Mouse (Mus musculus) left cerebral cortex, adult 18-20 months (tissue): ENCODE results near the gene Aff1. TPM values are rescaled to one million over a fixed set of nuclear protein-coding genes. Genes with fewer than 3 reads are reported as not detected.

Experiments used
- DNase-seq, 2 experiments: peaks; one replicate each; pipeline ENCODE4 v3.0.0; 2021 to 2022; ENCODE audit warnings: low spot score in 2 of 2, mixed read lengths in 1 of 2
- total RNA-seq, 2 experiments: library from RNA; stranded (reverse); gene quantifications; 2 replicates each; pipeline ENCODE4 v1.2.3; 2021

Gene Aff1
- total RNA-seq, 2 experiments from 2014 or later, result 13.3 to 15.4 TPM

GRCm38 (mm10) chr5:103692531-103693040 is 412 bp downstream of the Aff1 start:
- DNase-seq, result no peak

GRCm38 (mm10) chr5:103693041-103693641 is 967 bp downstream of the Aff1 start:
- no peak for DNase-seq

- no peak for DNase-seq
Observed at GRCm38 (mm10) chr5:103694094-103694493, 1.9 kb downstream of the Aff1 start.

GRCm38 (mm10) chr5:103697875-103698491 is 5.8 kb downstream of the Aff1 start:
- DNase-seq, result no peak

- DNase-seq, result no peak
Observed at GRCm38 (mm10) chr5:103698577-103698976, 6.4 kb downstream of the Aff1 start.

- DNase-seq, result no peak
Observed at GRCm38 (mm10) chr5:103699537-103699936, 7.4 kb downstream of the Aff1 start.

- no peak for DNase-seq
Observed at GRCm38 (mm10) chr5:103700661-103701060, 8.5 kb downstream of the Aff1 start.

GRCm38 (mm10) chr5:103701466-103701865 is 9.3 kb downstream of the Aff1 start:
- DNase-seq, result no peak

- no peak for DNase-seq
Observed at GRCm38 (mm10) chr5:103702527-103702926, 10.4 kb downstream of the Aff1 start.

- DNase-seq, result no peak
Observed at GRCm38 (mm10) chr5:103705331-103705730, 13.2 kb downstream of the Aff1 start.

GRCm38 (mm10) chr5:103705874-103706273 is 13.7 kb downstream of the Aff1 start:
- DNase-seq, result peak; percentile 21 to 38

GRCm38 (mm10) chr5:103709044-103709443 is 16.9 kb downstream of the Aff1 start:
- no peak for DNase-seq

GRCm38 (mm10) chr5:103711886-103712285 is 19.7 kb downstream of the Aff1 start:
- no peak for DNase-seq

- no peak for DNase-seq
Observed at GRCm38 (mm10) chr5:103713422-103713821, 21.2 kb downstream of the Aff1 start.

- no peak for DNase-seq
Observed at GRCm38 (mm10) chr5:103714943-103715342, 22.8 kb downstream of the Aff1 start.

- DNase-seq, result no peak
Observed at GRCm38 (mm10) chr5:103716824-103717342, 24.7 kb downstream of the Aff1 start.

GRCm38 (mm10) chr5:103719131-103719530 is 27.0 kb downstream of the Aff1 start:
- no peak for DNase-seq

GRCm38 (mm10) chr5:103719851-103720250 is 27.7 kb downstream of the Aff1 start:
- DNase-seq, result no peak

- no peak for DNase-seq
Observed at GRCm38 (mm10) chr5:103720967-103721366, 28.8 kb downstream of the Aff1 start.

GRCm38 (mm10) chr5:103721490-103721889 is 29.3 kb downstream of the Aff1 start:
- DNase-seq, result no peak

GRCm38 (mm10) chr5:103722721-103723120 is 30.5 kb downstream of the Aff1 start:
- DNase-seq, result no peak

GRCm38 (mm10) chr5:103724384-103724783 is 32.2 kb downstream of the Aff1 start:
- no peak for DNase-seq

- no peak for DNase-seq
Observed at GRCm38 (mm10) chr5:103724823-103725222, 32.6 kb downstream of the Aff1 start.
